Mouse (Mus musculus) stomach, postnatal 0 days (tissue): Measurements from ENCODE around the gene Brca1.

ENCODE experiments used
- CTCF ChIP-seq: IDR thresholded peaks from 2 replicates; pipeline ENCODE4 v1.5.1; 2016; ENCODE audit warnings: antibody characterized with exemption, low read depth, mild to moderate bottlenecking, moderate library complexity
- EP300 ChIP-seq: optimal IDR thresholded peaks from 2 replicates; pipeline ENCODE3; 2016; ENCODE audit warnings: antibody characterized with exemption

- no peak for TF ChIP-seq CTCF
- TF ChIP-seq EP300 = no peak
These were observed 30.6 kb upstream of the Brca1 start, which contains the start of gene Tmem106a for GRCm38 (mm10) chr11:101582054-101583035.
